Comparison of ENCODE assay signal across 9 mouse cellular contexts in the genomic region with DNA sequence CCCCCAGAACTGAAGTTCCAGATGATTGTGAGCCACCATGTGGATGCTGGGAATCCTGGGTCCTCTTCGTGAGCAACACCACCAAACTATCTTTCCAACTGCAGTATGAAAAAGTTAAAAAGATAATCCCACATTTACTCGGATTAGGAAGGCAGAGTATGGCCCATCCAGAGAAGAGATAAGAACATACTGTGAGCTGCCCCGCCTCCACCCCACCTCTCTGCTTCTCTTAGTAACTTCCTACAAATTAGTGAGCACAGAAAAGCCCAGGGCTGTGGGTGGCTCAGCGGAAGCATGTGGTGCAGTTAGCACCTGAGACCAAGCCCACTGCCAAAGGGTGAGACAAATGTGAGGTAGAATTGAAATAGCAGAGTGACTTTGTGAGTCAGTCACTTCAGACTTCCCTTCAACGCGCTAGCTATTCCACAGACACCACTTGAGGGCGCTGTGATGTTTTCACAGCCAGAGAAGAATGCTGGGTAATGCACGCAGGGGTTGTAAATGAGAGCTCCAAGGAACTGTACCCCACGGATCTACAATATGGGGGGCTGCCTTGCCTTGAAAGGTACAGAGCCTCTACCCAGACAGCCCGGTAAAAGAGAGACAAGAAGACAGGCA.
A peak's percentile ranks its signal among the peaks of the same experiment; 100 is the strongest.
DNase-seq lines count a peak whose midpoint lies in the region; ATAC-seq lines count a peak whose summit lies in the region.
"Had no signal": no experiment of that assay in that cellular context is flagged by ENCODE, and none has a peak within 500 bp of the region (broad histone marks: within the 10 kb centered on the region; RNA-seq: fewer than 3 reads in every experiment).

No protein-coding gene starts in this region.

- 26% methylated on average over 10 of the region's 10 CpGs for WGBS in heart, embryonic 15.5 days
- WGBS in neural tube, embryonic 11.5 days: 56% methylated on average over 10 of the region's 10 CpGs

- no peaks in the 10 kb centered on the region for H3K27me3 ChIP-seq in heart, embryonic 15.5 days
- H3K27me3 ChIP-seq in neural tube, embryonic 11.5 days (ENCODE audit: control insufficient read depth, insufficient read depth, low read length): no peaks in the 10 kb centered on the region
- H3K27me3 ChIP-seq: stomach, embryonic 15.5 days had no signal

- H3K36me3 ChIP-seq in heart, embryonic 15.5 days: no peaks in the 10 kb centered on the region
- H3K36me3 ChIP-seq in neural tube, embryonic 11.5 days (ENCODE audit: control insufficient read depth, insufficient read depth, low read length): no peaks in the 10 kb centered on the region
- H3K36me3 ChIP-seq: stomach, embryonic 15.5 days had no signal

- H3K4me2 ChIP-seq in heart, embryonic 15.5 days: peak overlapping the region; percentile 32
- H3K4me2 ChIP-seq in neural tube, embryonic 11.5 days (ENCODE audit: low read depth): no peak overlapping the region
- H3K4me2 ChIP-seq: stomach, embryonic 15.5 days had no signal

- H3K4me1 ChIP-seq in heart, embryonic 15.5 days (replicated peaks): no peaks in the 10 kb centered on the region
- no peaks in the 10 kb centered on the region for H3K4me1 ChIP-seq in neural tube, embryonic 11.5 days (ENCODE audit: control insufficient read depth, insufficient read depth, low read length)
- H3K4me1 ChIP-seq: stomach, embryonic 15.5 days had no signal

- intact Hi-C loops in left cerebral cortex, postnatal 25 days (cut with DNase I): loop anchor here (10.0 kb wide), 1 partner anchor 432 kb away; no protein-coding TSS in a partner anchor

- peak; percentile 34 for DNase-seq in gastrocnemius, adult 18-20 months (ENCODE audit: low spot score)
- no peak for DNase-seq in gastrocnemius, postnatal 25 days
- DNase-seq in MEL-GATA-1-ER (ENCODE audit: extremely low read depth, low read depth): peak; percentile 37
- peak; percentile 8 to 14 for DNase-seq in cerebellum, postnatal 36 days
- peak; percentile 17 to 50 for DNase-seq in left cerebral cortex, postnatal 25 days (ENCODE audit: low spot score in 2 of 2)
- peak; percentile 24 for DNase-seq in neural tube, embryonic 11.5 days (ENCODE audit: low spot score)
- no peak for DNase-seq in MN1 (ENCODE audit: low spot score)

- no peak overlapping the region for H3K4me3 ChIP-seq in heart, embryonic 15.5 days
- no peak overlapping the region for H3K4me3 ChIP-seq in neural tube, embryonic 11.5 days (ENCODE audit: low read depth, low read length)
- H3K4me3 ChIP-seq: stomach, embryonic 15.5 days had no signal

- no peaks in the 10 kb centered on the region for H3K9me3 ChIP-seq in heart, embryonic 15.5 days (replicated peaks)
- H3K9me3 ChIP-seq in neural tube, embryonic 11.5 days (ENCODE audit: control insufficient read depth, low read length): no peaks in the 10 kb centered on the region
- H3K9me3 ChIP-seq: stomach, embryonic 15.5 days had no signal

- H3K9ac ChIP-seq in heart, embryonic 15.5 days: peak overlapping the region; percentile 34; the same call in 1 of the 2 replicates
- no peak overlapping the region for H3K9ac ChIP-seq in neural tube, embryonic 11.5 days (ENCODE audit: low read length)
- H3K9ac ChIP-seq: stomach, embryonic 15.5 days had no signal

- no peak overlapping the region for H3K27ac ChIP-seq in heart, embryonic 15.5 days
- H3K27ac ChIP-seq in neural tube, embryonic 11.5 days (ENCODE audit: low read depth, low read length): no peak overlapping the region
- H3K27ac ChIP-seq: stomach, embryonic 15.5 days had no signal

- ATAC-seq in heart, embryonic 15.5 days (replicated peaks; ENCODE audit: insufficient number of reproducible peaks, insufficient read depth, low FRiP score, low read depth): no peak
- no peak; the same call in 1 of the 2 replicates for ATAC-seq in neural tube, embryonic 11.5 days (ENCODE audit: insufficient read depth, low FRiP score, low TSS enrichment)

Comparison
In these comparisons a context has a peak if more than half of its experiments do, and no peak if none do; other contexts are left out.
1. DNase-seq: peak in gastrocnemius, adult 18-20 months (single experiment), MEL-GATA-1-ER (single experiment), cerebellum, postnatal 36 days (2 of 2), left cerebral cortex, postnatal 25 days (2 of 2) and neural tube, embryonic 11.5 days (single experiment); none in gastrocnemius, postnatal 25 days (single experiment) and MN1 (single experiment).